Mouse (Mus musculus): Measurements from ENCODE around the gene Rac3. TPM values are rescaled to one million over a fixed set of nuclear protein-coding genes. Genes with fewer than 3 reads are reported as not detected.
"Not testable (repeated sequence)": the region's sequence is repeated elsewhere in the genome, so short reads cannot be mapped to it uniquely, and the experiment has no call there.

The Rac3 gene
- polyA plus RNA-seq, 1 experiment from 2014 or later: 0.96 TPM

DNA sequence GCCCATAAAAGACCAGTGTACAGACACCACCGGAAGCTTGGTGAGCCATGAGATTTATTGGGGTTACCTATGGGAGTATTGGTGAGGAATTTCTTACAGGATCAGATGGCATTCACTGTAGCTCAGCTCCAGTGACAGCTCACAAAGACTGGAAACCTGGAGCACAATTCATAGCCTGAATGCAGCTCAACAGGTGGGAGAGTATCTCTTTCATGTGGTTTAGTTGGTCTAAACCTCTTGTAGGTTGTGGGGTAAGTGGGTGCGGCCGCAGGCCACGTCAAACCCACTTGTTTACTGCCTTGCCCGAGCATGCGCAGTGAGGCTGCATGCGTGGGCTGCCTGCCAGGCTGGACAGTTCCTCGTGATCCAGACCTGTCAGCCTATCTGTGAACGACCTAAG, 39.0 kb downstream of the Rac3 start:
- WGBS (ENCODE audit: insufficient replicate concordance): 66% methylated on average over 9 of the region's 9 CpGs
- no peaks in the 10 kb centered on the region for H3K4me1 ChIP-seq (replicated peaks)
- H3K27me3 ChIP-seq: peaks cover 27% of the 10 kb centered on the region
- peaks cover 15% of the 10 kb centered on the region; the same call in 1 of the 2 replicates for H3K9me3 ChIP-seq (replicated peaks)
- H3K27ac ChIP-seq (replicated peaks): no peak overlapping the region
- H3K4me3 ChIP-seq (replicated peaks): no peak overlapping the region
- H3K9ac ChIP-seq: no peak overlapping the region
- no peaks in the 10 kb centered on the region for H3K36me3 ChIP-seq (replicated peaks)
- no peak overlapping the region for H3K4me2 ChIP-seq
- no peak for ATAC-seq (ENCODE audit: insufficient read depth)

DNA sequence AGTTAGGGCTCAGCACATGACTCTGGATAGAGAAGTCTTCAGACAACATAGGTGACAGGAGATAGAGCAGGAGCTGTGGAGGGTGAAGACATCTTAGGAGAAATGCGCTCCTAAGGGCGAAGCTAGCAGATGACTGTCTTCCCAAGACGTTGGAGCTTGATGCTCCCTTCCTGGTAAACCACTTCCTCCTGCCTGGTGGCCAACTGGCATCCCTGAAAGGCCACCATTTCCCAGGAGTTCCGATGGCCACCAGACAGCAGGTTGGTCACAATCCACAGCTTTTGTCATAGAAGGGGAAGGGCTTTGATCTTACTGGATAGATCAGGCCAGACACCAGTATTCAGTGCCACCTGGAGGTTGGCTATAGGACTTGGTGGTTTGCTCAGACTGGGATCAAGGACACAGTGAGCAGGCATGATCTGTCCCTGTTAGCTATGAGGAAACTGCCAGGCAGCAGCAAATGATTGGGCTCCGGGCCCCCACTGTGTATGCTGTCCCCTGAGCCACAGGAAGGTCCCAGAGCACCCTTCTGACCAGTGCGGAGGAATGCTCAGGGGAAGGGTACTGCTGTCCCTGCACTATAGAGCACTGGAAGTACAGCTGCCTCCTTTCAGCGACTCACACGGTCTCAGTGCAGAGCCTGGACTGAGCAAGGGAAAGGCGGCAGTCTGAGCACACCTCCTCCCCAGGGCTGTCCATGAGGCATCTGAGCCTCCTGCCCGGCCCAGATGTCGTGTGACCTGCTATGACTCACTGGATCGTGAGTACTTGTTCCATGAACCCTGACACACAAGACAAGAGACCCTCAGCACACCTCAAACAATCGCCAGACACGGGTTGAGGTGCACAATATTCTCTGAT, 40.8 kb downstream of the Rac3 start:
- 58% methylated on average over 14 of the region's 14 CpGs for WGBS (ENCODE audit: insufficient replicate concordance)
- H3K36me3 ChIP-seq (replicated peaks): no peaks in the 10 kb centered on the region
- no peak overlapping the region for H3K9ac ChIP-seq
- H3K27ac ChIP-seq (replicated peaks): no peak overlapping the region
- H3K4me2 ChIP-seq: no peak overlapping the region
- no peaks in the 10 kb centered on the region for H3K4me1 ChIP-seq (replicated peaks)
- H3K4me3 ChIP-seq (replicated peaks): no peak overlapping the region
- H3K9me3 ChIP-seq (replicated peaks): peaks cover 12% of the 10 kb centered on the region; the same call in 1 of the 2 replicates
- ATAC-seq (ENCODE audit: insufficient read depth): no peak
- H3K27me3 ChIP-seq: peaks cover 33% of the 10 kb centered on the region

- H3K4me3 ChIP-seq (replicated peaks); ATAC-seq (ENCODE audit: insufficient read depth); H3K36me3 ChIP-seq (replicated peaks); H3K27ac ChIP-seq (replicated peaks); H3K4me2 ChIP-seq; H3K9ac ChIP-seq; H3K4me1 ChIP-seq (replicated peaks): not testable (repeated sequence)
- H3K9me3 ChIP-seq (replicated peaks): peaks cover 11% of the 10 kb centered on the region; the same call in 1 of the 2 replicates
- peaks cover 33% of the 10 kb centered on the region for H3K27me3 ChIP-seq
- 17% methylated on average over 14 of the region's 14 CpGs for WGBS (ENCODE audit: insufficient replicate concordance)
These were observed 41.4 kb downstream of the Rac3 start, which contains the start of gene Hmga1b for GRCm38 (mm10) chr11:120762672-120763041. Gene Hmga1b, plus strand, starts transcription at chr11:120762794.

- H3K27me3 ChIP-seq: peaks cover 33% of the 10 kb centered on the region
- not testable (repeated sequence) for H3K27ac ChIP-seq (replicated peaks); H3K9ac ChIP-seq; H3K4me2 ChIP-seq; H3K4me3 ChIP-seq (replicated peaks); H3K4me1 ChIP-seq (replicated peaks); ATAC-seq (ENCODE audit: insufficient read depth); H3K36me3 ChIP-seq (replicated peaks); H3K9me3 ChIP-seq (replicated peaks)
- 10% methylated on average over 10 of the region's 23 CpGs for WGBS (ENCODE audit: insufficient replicate concordance)
These were observed 42.1 kb downstream of the Rac3 start for GRCm38 (mm10) chr11:120763121-120763999.

DNA sequence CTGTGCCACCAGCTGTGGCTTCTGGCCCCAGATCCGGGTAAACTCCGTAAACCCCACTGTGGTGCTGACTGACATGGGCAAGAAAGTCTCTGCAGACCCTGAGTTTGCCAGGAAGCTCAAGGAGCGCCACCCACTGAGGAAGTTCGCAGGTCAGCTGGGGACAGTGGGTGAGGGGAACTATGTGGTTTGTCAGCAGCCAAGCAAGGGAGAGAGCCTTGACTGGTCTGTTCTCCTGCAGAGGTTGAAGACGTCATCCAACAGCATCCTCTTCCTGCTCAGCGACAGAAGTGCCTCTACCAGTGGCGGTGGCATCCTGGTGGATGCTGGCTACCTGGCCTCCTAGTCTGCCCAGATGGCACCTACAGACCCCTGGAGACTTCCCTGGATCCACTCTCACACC, 45.8 kb downstream of the Rac3 start:
- H3K36me3 ChIP-seq (replicated peaks); H3K4me2 ChIP-seq; H3K9ac ChIP-seq; H3K9me3 ChIP-seq (replicated peaks); H3K27ac ChIP-seq (replicated peaks); H3K4me3 ChIP-seq (replicated peaks); ATAC-seq (ENCODE audit: insufficient read depth); H3K4me1 ChIP-seq (replicated peaks): not testable (repeated sequence)
- H3K27me3 ChIP-seq: peaks cover 25% of the 10 kb centered on the region
- 10% methylated on average over 4 of the region's 7 CpGs for WGBS (ENCODE audit: insufficient replicate concordance)

GRCm38 (mm10) chr11:120768206-120768605, 46.9 kb downstream of the Rac3 start:
- Histone ChIP-seq H3K4me1 (replicated peaks) (0 out of 2 replicates have a peak, but pooled peaks cover 5% of the 10 kb centered on the region), H3K4me2 (no peak overlapping the region), H3K4me3 (replicated peaks) (no peak overlapping the region), H3K9ac (no peak overlapping the region), H3K36me3 (replicated peaks) (no peaks in the 10 kb centered on the region), H3K9me3 (replicated peaks) (no peaks in the 10 kb centered on the region), H3K27ac (replicated peaks) (no peak overlapping the region), H3K27me3 (peaks cover 15% of the 10 kb centered on the region; the same call in 1 of the 2 replicates)
- no peak for ATAC-seq (ENCODE audit: insufficient read depth)
- WGBS (ENCODE audit: insufficient replicate concordance): 36% methylated on average over 1 of the region's 1 CpGs

DNA sequence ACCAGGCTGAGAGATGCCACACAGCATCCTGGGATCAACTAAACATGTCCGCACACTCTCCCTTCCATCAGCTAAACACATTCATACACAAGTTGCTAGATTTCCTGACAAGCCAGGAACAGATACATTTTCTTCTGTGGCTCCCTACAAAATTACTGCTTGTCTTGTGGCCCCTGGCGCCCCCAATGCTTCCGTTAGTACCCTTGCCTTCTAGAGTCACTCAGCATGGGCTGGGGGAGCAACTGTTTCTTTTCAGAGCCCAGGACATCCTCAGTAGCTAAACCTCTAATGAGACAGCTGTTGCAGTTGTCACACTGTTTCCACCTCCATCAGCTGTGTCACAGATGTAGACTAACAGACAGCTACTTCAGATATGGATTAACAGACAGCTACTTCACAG, 51.5 kb downstream of the Rac3 start:
- no peak for ATAC-seq (ENCODE audit: insufficient read depth)

More for the DNA sequence above, 51.5 kb downstream of the Rac3 start:
- Histone ChIP-seq H3K9ac (no peak overlapping the region), H3K27ac (replicated peaks) (no peak overlapping the region), H3K36me3 (replicated peaks) (no peaks in the 10 kb centered on the region), H3K4me1 (replicated peaks) (0 out of 2 replicates have a peak, but pooled peaks cover 8% of the 10 kb centered on the region), H3K4me2 (no peak overlapping the region), H3K4me3 (replicated peaks) (no peak overlapping the region), H3K27me3 (peaks cover 7% of the 10 kb centered on the region; the same call in 1 of the 2 replicates), H3K9me3 (replicated peaks) (no peaks in the 10 kb centered on the region)
- WGBS (ENCODE audit: insufficient replicate concordance): 71% methylated on average over 3 of the region's 3 CpGs

Other genes with a start within 250 kb of the Rac3 start
- 89.5 and 90.2 TPM in 2 replicates for gene Mrpl12, start 236.9 kb upstream of the Rac3 start, polyA plus RNA-seq (2015; fragmentation: Nextera tagmentation; extraction: Ambion mirVana)
- gene Slc25a10, start 229.6 kb upstream of the Rac3 start, polyA plus RNA-seq (2015; fragmentation: Nextera tagmentation; extraction: Ambion mirVana): 42.8 and 46.5 TPM in 2 replicates
- gene Gcgr, start 190.8 kb upstream of the Rac3 start, polyA plus RNA-seq (2015; fragmentation: Nextera tagmentation; extraction: Ambion mirVana): 16.9 and 20.5 TPM in 2 replicates
- 41.8 and 47.6 TPM in 2 replicates for gene Mcrip1, start 171.7 kb upstream of the Rac3 start, polyA plus RNA-seq (2015; fragmentation: Nextera tagmentation; extraction: Ambion mirVana)
- 0.36 and 0.38 TPM in 2 replicates for gene Ppp1r27, start 170.3 kb upstream of the Rac3 start, polyA plus RNA-seq (2015; fragmentation: Nextera tagmentation; extraction: Ambion mirVana)
- 635 and 803 TPM in 2 replicates for gene P4hb, start 148.2 kb upstream of the Rac3 start, polyA plus RNA-seq (2015; fragmentation: Nextera tagmentation; extraction: Ambion mirVana)
- gene Arhgdia, start 139.8 kb upstream of the Rac3 start, polyA plus RNA-seq (2015; fragmentation: Nextera tagmentation; extraction: Ambion mirVana): 222 and 238 TPM in 2 replicates
- 253 and 277 TPM in 2 replicates for gene Alyref, start 123.1 kb upstream of the Rac3 start, polyA plus RNA-seq (2015; fragmentation: Nextera tagmentation; extraction: Ambion mirVana)
- gene Anapc11, start 123.0 kb upstream of the Rac3 start, polyA plus RNA-seq (2015; fragmentation: Nextera tagmentation; extraction: Ambion mirVana): 76.2 and 79.0 TPM in 2 replicates
- gene Npb, start 113.0 kb upstream of the Rac3 start, polyA plus RNA-seq (2015; fragmentation: Nextera tagmentation; extraction: Ambion mirVana): 14.7 and 15.8 TPM in 2 replicates
- 138 and 165 TPM in 2 replicates for gene Pcyt2, start 103.5 kb upstream of the Rac3 start, polyA plus RNA-seq (2015; fragmentation: Nextera tagmentation; extraction: Ambion mirVana)
- 32.3 and 36.9 TPM in 2 replicates for gene Sirt7, start 96.2 kb upstream of the Rac3 start, polyA plus RNA-seq (2015; fragmentation: Nextera tagmentation; extraction: Ambion mirVana)
- gene Mafg, start 87.9 kb upstream of the Rac3 start, polyA plus RNA-seq (2015; fragmentation: Nextera tagmentation; extraction: Ambion mirVana): 37.6 and 42.3 TPM in 2 replicates
- gene Pycr1, start 77.7 kb upstream of the Rac3 start, polyA plus RNA-seq (2015; fragmentation: Nextera tagmentation; extraction: Ambion mirVana): 5.1 and 5.7 TPM in 2 replicates
- 0.29 and 1.0 TPM in 2 replicates for gene Myadml2, start 73.3 kb upstream of the Rac3 start, polyA plus RNA-seq (2015; fragmentation: Nextera tagmentation; extraction: Ambion mirVana)
- 0.33 and 0.40 TPM in 2 replicates for gene Notum, start 60.3 kb upstream of the Rac3 start, polyA plus RNA-seq (2015; fragmentation: Nextera tagmentation; extraction: Ambion mirVana)
- gene Aspscr1, start 48.5 kb upstream of the Rac3 start, polyA plus RNA-seq (2015; fragmentation: Nextera tagmentation; extraction: Ambion mirVana): 45.1 and 47.9 TPM in 2 replicates
- 80.9 and 88.4 TPM in 2 replicates for gene Cenpx, start 7.7 kb upstream of the Rac3 start, polyA plus RNA-seq (2015; fragmentation: Nextera tagmentation; extraction: Ambion mirVana)
- 9.7 and 11.5 TPM in 2 replicates for gene Lrrc45, start 7.5 kb upstream of the Rac3 start, polyA plus RNA-seq (2015; fragmentation: Nextera tagmentation; extraction: Ambion mirVana)
- gene Dcxr, start 5.8 kb downstream of the Rac3 start, polyA plus RNA-seq (2015; fragmentation: Nextera tagmentation; extraction: Ambion mirVana): 20.2 and 24.6 TPM in 2 replicates
- gene Cbr2, start 10.6 kb downstream of the Rac3 start, polyA plus RNA-seq (2015; fragmentation: Nextera tagmentation; extraction: Ambion mirVana): 0.37 TPM in 1 of 2 replicates, not detected in the other
- 0.94 and 2.6 TPM in 2 replicates for gene Hmga1b, start 41.3 kb downstream of the Rac3 start, polyA plus RNA-seq (2015; fragmentation: Nextera tagmentation; extraction: Ambion mirVana)
- 11.5 and 12.0 TPM in 2 replicates for gene Rfng, start 62.7 kb downstream of the Rac3 start, polyA plus RNA-seq (2015; fragmentation: Nextera tagmentation; extraction: Ambion mirVana)
- 72.0 and 77.3 TPM in 2 replicates for gene Gps1, start 62.8 kb downstream of the Rac3 start, polyA plus RNA-seq (2015; fragmentation: Nextera tagmentation; extraction: Ambion mirVana)
- gene Dus1l, start 74.9 kb downstream of the Rac3 start, polyA plus RNA-seq (2015; fragmentation: Nextera tagmentation; extraction: Ambion mirVana): 58.3 and 61.3 TPM in 2 replicates
- gene Fasn, start 103.1 kb downstream of the Rac3 start, polyA plus RNA-seq (2015; fragmentation: Nextera tagmentation; extraction: Ambion mirVana): 20.1 and 24.9 TPM in 2 replicates
- 1.8 TPM in 2 replicates for gene Ccdc57, start 211.4 kb downstream of the Rac3 start, polyA plus RNA-seq (2015; fragmentation: Nextera tagmentation; extraction: Ambion mirVana)
- 73.5 and 82.2 TPM in 2 replicates for gene Slc16a3, start 227.0 kb downstream of the Rac3 start, polyA plus RNA-seq (2015; fragmentation: Nextera tagmentation; extraction: Ambion mirVana)